Mouse (Mus musculus): ENCODE results near the gene Tspan5.

GRCm38 (mm10) chr3:138858649-138859048 lies 116.7 kb downstream of the Tspan5 start:
- TF ChIP-seq POLR2A (IDR thresholded peaks at IDR 0.05; ENCODE audit: extremely low read depth, insufficient read depth, low read length) (no peak), CTCF (IDR thresholded peaks at IDR 0.05; ENCODE audit: low read depth, low read length) (no peak)

All from liver, adult 2 months (tissue).